Mouse (Mus musculus): Measurements from ENCODE around the gene Gng10. TPM values are rescaled to one million over a fixed set of nuclear protein-coding genes. Genes with fewer than 3 reads are reported as not detected.

The Gng10 gene
- polyA plus RNA-seq (2015; fragmentation: Nextera tagmentation; extraction: Ambion mirVana), result 180 and 198 TPM in 2 replicates

DNA sequence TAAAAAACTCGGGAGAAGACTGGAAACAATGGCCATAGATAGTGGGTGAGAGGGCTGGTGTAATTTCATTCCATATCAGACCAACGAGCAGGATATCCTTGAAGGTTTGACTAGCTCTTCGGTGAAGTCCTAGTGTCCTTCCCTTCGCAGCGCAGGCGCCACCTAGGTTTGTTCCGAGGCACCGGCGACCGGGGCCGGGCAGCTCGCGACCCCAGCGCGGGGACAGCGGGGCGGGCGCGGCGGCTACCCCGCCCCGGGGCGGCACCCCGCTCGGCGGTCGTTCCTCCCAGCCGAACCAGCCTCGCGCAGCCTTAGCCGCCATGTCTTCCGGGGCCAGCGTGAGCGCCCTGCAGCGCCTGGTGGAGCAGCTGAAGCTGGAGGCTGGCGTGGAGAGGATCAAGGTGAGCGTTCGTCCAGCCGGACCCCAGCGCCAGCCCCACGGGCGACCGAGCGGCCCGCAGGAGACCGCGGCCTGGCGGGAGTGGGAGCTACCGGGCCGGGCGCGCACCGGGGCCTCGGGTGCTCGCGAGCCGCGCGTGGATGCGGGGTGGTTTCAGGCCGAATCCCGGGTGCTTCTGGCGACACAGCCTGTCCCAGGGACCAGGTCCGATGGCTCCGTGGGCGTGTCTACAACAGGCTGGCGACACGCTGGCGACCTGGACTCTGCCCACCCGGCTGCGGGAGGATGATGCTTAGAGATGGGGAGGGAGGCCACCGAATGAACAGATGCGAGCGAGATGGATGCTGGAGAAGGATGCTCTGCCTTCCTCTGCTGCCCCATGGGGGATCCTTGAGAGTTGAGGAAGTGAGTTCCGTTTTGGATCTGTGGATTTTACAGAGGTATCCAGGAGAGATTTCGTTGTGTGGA is at the start of gene Gng10:
Gene Gng10, plus strand, starts transcription at position 171 of the 868 bp plus-strand sequence.
- Histone ChIP-seq H3K27ac (replicated peaks) (peak within 1 kb of the TSS; percentile 93), H3K4me1 (peaks cover 17% of the 10 kb centered on the region), H3K4me3 (replicated peaks) (peak within 1 kb of the TSS; percentile 66), H3K4me2 (peak within 1 kb of the TSS; percentile 66), H3K9ac (replicated peaks) (peak within 1 kb of the TSS; percentile 83), H3K36me3 (peaks cover 15% of the 10 kb centered on the region), H3K9me3 (replicated peaks) (no peaks in the 10 kb centered on the region), H3K27me3 (replicated peaks) (no peaks in the 10 kb centered on the region)
- peak; percentile 92 for ATAC-seq (ENCODE audit: low FRiP score)
- 11% methylated on average over 76 of the region's 76 CpGs for WGBS

DNA sequence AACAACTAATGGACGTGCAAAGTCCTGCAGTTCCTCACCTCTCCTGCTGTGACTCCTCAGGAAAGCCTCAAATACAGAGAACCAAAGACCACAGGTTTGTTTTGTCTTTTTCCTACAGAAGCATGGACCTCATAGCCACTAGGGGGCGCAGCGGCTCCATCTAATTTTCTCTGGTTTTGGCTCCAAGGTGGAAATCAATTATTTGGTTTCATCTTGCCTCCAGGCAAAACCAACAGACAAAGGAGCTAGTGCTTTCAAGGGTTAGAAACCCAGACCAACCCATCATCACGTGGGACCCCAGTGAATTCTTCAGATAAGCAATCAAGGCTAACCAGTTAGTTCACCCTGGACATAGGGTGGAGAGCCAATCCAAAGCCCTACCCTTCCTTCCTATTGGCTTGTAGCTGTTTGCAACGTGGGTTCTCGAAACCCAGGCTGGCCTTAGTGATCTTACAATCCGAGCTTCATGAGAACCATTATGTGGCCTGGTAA is 49.7 kb upstream of the Gng10 start:
- ATAC-seq (ENCODE audit: low FRiP score), result no peak
- H3K9ac ChIP-seq (replicated peaks), result no peak overlapping the region

DNA sequence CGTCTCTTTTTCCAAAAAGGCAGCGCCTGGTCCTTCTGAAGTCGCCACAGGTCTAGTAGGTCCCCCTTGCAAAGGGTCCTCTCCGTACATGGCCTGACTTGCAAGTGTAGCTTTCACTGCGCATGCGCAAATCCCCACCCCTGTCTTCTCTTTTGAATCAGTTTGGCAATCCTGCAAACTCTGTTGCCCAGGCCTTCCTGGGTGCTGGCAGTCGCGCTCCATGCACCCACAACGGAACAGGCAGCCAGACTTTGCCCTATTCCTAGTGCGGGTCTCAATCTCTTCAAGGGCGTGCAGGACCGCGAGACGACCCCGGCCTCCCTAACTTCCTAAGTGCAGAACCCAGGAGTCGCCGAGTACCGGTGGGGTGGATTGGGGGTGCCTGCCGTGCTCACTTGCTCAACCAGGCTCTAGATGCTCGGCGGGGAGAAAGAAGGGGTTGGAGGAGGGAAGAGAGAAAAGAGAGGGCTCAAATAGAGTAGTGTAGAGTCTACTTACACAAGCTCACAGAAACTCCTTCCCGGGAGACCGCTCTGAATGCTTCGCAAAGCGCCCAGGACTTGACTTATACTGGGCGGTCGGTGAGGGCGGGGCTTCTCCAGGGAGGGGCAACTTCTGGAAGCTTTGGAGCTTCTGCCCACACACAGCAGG is 48.2 kb upstream of the Gng10 start, which contains the start of gene Ptgr1:
Gene Ptgr1, minus strand, starts transcription at position 580 of the 651 bp plus-strand sequence.
- under 1% methylated on average over 28 of the region's 28 CpGs for WGBS
- H3K4me1 ChIP-seq, result peaks cover 15% of the 10 kb centered on the region
- H3K9me3 ChIP-seq (replicated peaks), result no peaks in the 10 kb centered on the region
- H3K9ac ChIP-seq (replicated peaks), result peak within 1 kb of the TSS; percentile 50
- H3K36me3 ChIP-seq, result no peaks in the 10 kb centered on the region
- peak within 1 kb of the TSS; percentile 51 for H3K4me3 ChIP-seq (replicated peaks)
- no peaks in the 10 kb centered on the region for H3K27me3 ChIP-seq (replicated peaks)
- peak within 1 kb of the TSS; percentile 56 for H3K27ac ChIP-seq (replicated peaks)
- peak; percentile 73 for ATAC-seq (ENCODE audit: low FRiP score)
- H3K4me2 ChIP-seq, result peak within 1 kb of the TSS; percentile 97

More for the DNA sequence above, 49.7 kb upstream of the Gng10 start:
- Histone ChIP-seq H3K4me1 (peaks cover 15% of the 10 kb centered on the region), H3K4me3 (replicated peaks) (no peak overlapping the region), H3K4me2 (no peak overlapping the region), H3K9me3 (replicated peaks) (no peaks in the 10 kb centered on the region), H3K27ac (replicated peaks) (no peak overlapping the region), H3K36me3 (no peaks in the 10 kb centered on the region), H3K27me3 (replicated peaks) (no peaks in the 10 kb centered on the region)
- 24% methylated on average over 7 of the region's 7 CpGs for WGBS

DNA sequence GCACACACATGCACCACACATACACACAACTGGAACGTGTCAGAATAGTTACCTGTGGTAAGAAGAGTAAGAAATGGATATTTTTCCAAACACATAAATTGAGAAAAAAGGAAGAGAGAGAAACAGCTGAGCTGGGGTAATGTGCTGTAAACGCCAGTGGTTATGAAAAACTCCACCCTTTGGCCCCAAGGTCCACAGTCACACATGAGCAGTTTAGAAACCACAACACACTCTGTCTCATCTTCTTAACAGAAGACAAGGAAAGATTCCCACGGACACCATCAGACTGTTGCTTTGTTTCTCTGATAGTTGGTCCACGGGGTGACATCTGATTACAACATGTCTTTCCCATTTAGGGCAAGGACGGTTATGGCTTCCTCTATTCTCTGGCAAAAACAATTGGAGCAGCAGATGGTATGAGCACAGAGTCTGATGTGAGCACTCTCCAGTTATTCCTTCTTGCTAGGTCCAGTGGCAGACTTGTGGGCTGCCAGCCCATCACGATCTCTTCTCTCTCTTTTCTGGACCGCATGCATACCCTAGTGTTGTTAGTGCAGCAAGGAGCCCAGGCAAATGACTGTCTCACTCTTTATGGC is 45.5 kb upstream of the Gng10 start:
- 77% methylated on average over 7 of the region's 7 CpGs for WGBS
- no peak for ATAC-seq (ENCODE audit: low FRiP score)
- H3K27ac ChIP-seq (replicated peaks), result no peak overlapping the region

DNA sequence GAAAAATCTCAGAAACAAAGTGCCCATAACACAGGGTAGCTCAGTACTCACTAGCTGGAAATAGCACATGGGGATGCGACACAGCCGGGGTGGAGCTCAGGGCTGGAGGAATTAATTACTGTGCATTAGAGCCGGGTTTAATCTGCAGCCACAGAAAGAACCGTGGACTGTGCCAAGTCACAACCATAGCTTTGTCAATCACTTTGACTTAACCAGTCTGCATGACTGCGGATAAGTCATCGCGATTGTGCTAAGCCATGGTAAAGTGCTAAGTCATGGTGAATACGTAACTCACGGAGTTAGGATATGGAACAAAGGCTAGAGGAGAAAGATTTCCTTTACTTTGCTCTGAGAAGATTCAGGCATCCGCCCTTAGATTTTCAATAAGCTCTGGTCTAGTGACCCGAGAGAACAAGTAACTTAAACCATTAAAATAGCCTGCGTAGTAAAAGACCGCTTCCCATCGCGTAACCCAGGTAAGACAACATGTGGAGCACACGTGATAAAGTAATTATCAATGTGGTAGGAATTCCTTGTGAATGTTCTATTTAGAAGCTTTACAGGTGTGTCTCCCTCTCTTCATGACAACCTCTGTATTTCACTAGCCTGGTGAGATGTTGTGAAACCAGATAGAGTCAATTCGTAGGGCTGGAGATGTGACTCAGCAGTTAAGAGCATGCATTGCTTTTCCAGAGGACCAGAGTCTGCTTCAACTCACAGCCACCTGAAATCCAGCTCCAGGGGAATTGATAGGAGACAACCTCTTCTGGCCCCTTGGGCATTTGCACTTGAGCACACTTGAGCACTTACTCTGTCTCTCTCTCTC is 44.1 kb upstream of the Gng10 start:
- no peak for ATAC-seq (ENCODE audit: low FRiP score)
- H3K36me3 ChIP-seq, result no peaks in the 10 kb centered on the region
- no peak overlapping the region for H3K9ac ChIP-seq (replicated peaks)
- no peaks in the 10 kb centered on the region for H3K27me3 ChIP-seq (replicated peaks)
- peaks cover 15% of the 10 kb centered on the region for H3K4me1 ChIP-seq
- no peak overlapping the region for H3K4me2 ChIP-seq
- H3K4me3 ChIP-seq (replicated peaks), result no peak overlapping the region
- no peak overlapping the region for H3K27ac ChIP-seq (replicated peaks)
- H3K9me3 ChIP-seq (replicated peaks), result no peaks in the 10 kb centered on the region
- 87% methylated on average over 17 of the region's 17 CpGs for WGBS

More for the DNA sequence above, 45.5 kb upstream of the Gng10 start:
- Histone ChIP-seq H3K4me2 (no peak overlapping the region), H3K9ac (replicated peaks) (no peak overlapping the region), H3K4me1 (peaks cover 15% of the 10 kb centered on the region), H3K9me3 (replicated peaks) (no peaks in the 10 kb centered on the region), H3K4me3 (replicated peaks) (no peak overlapping the region), H3K36me3 (no peaks in the 10 kb centered on the region), H3K27me3 (replicated peaks) (no peaks in the 10 kb centered on the region)

DNA sequence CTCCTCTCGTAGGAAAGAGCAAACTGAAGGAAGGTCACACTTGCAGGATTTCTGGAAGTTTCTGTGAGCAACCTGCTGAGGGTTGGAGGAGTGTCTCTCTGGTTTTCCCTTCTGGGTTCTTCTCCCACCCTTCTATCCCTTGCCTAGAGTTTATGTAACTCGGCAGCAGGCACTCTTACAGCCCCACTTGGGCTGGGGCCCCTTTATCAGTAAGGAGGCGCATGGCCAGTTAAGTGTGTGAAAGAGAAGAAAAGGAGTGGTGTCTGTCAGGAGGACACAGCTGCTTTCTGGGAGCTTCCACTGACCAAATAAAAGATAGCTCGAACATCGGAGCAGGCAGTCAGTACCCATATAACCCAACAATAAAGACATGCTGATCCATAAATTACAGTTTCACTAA is 42.7 kb upstream of the Gng10 start:
- WGBS, result 75% methylated on average over 5 of the region's 5 CpGs
- H3K9ac ChIP-seq (replicated peaks), result no peak overlapping the region
- no peak overlapping the region for H3K4me2 ChIP-seq
- ATAC-seq (ENCODE audit: low FRiP score), result no peak
- no peaks in the 10 kb centered on the region for H3K27me3 ChIP-seq (replicated peaks)
- H3K9me3 ChIP-seq (replicated peaks), result no peaks in the 10 kb centered on the region
- H3K27ac ChIP-seq (replicated peaks), result no peak overlapping the region
- H3K4me1 ChIP-seq, result peaks cover 4% of the 10 kb centered on the region; the same call in 1 of the 2 replicates
- no peaks in the 10 kb centered on the region for H3K36me3 ChIP-seq
- no peak overlapping the region for H3K4me3 ChIP-seq (replicated peaks)

DNA sequence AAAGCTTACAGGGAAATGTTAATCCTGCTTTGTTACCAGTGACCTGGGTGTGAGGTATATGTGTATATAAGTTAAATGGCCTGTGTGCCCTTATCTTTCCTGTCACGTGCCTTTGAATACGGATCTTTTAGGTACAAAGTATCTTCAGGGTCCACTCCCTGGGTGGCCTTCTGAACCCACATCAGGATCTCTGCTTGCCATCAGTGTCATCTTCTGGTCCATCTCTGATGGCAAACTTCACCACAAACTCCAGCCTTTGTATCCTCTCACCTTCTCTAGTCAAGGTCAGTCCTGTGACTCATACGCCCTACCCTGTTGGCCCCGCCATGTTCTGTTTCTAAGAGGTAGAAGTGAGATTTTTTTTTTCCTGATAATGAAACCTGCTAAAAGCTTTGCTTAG is 40.1 kb upstream of the Gng10 start, which contains the start of gene Dnajc25:
Gene Dnajc25, plus strand, starts transcription at position 301 of the 400 bp plus-strand sequence.
- no peaks in the 10 kb centered on the region for H3K9me3 ChIP-seq (replicated peaks)
- WGBS, result 93% methylated on average over 4 of the region's 4 CpGs
- H3K4me1 ChIP-seq, result no peaks in the 10 kb centered on the region
- ATAC-seq (ENCODE audit: low FRiP score), result no peak
- no peaks in the 10 kb centered on the region for H3K36me3 ChIP-seq
- H3K9ac ChIP-seq (replicated peaks), result no peak within 1 kb of the TSS
- H3K27ac ChIP-seq (replicated peaks), result no peak within 1 kb of the TSS
- H3K27me3 ChIP-seq (replicated peaks), result no peaks in the 10 kb centered on the region
- H3K4me3 ChIP-seq (replicated peaks), result no peak within 1 kb of the TSS
- no peak within 1 kb of the TSS for H3K4me2 ChIP-seq

DNA sequence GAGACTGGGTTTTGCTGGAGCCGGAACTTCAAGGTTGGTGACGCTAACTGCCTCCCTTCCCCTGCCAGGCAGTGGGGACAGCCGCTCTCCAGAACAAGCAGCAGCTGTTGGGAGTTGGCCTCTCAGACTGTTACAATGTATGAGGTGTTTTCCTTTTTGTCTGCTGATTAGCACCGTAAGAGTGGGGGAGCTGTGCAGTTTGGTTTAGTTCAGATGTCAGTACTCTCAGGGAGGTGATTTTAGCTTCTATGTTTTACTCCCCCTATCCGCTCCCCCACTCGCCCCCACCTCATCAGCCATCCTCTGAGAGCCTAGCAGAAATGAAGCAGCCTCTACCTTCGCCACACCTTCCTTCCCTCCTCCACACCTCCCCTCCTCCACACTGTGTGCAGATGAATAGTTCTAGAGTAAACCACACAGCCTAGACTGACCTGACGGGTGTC is 39.6 kb upstream of the Gng10 start:
- H3K4me3 ChIP-seq (replicated peaks), result no peak overlapping the region
- 77% methylated on average over 8 of the region's 8 CpGs for WGBS
- no peak overlapping the region for H3K27ac ChIP-seq (replicated peaks)
- no peaks in the 10 kb centered on the region for H3K27me3 ChIP-seq (replicated peaks)
- no peak overlapping the region for H3K9ac ChIP-seq (replicated peaks)
- no peak overlapping the region for H3K4me2 ChIP-seq
- ATAC-seq (ENCODE audit: low FRiP score), result no peak
- no peaks in the 10 kb centered on the region for H3K9me3 ChIP-seq (replicated peaks)
- H3K36me3 ChIP-seq, result no peaks in the 10 kb centered on the region
- H3K4me1 ChIP-seq, result no peaks in the 10 kb centered on the region

DNA sequence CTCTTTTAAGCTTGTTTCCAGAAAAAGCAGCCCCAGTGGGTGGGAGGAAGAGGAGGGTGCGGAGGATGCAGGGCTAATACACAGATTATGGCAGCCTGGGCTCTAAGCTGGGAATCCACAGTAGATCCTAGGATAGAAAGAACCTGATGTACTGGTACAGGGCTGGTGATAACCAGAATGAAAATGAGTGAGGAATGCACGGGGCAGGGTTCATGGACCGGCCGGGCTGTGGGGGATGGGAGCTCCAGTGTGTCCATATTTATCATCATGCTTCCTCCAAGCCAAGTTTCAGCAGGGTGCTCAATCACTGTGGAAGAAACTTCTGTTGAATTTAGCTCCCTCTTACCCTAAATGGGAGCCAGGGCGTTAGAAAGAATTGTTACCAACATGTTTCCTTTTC is 37.8 kb upstream of the Gng10 start:
- Histone ChIP-seq H3K4me1 (no peaks in the 10 kb centered on the region), H3K27ac (replicated peaks) (no peak overlapping the region), H3K27me3 (replicated peaks) (no peaks in the 10 kb centered on the region), H3K36me3 (no peaks in the 10 kb centered on the region), H3K4me2 (no peak overlapping the region), H3K9me3 (replicated peaks) (no peaks in the 10 kb centered on the region), H3K4me3 (replicated peaks) (no peak overlapping the region), H3K9ac (replicated peaks) (no peak overlapping the region)
- WGBS, result 70% methylated on average over 5 of the region's 5 CpGs
- no peak for ATAC-seq (ENCODE audit: low FRiP score)

DNA sequence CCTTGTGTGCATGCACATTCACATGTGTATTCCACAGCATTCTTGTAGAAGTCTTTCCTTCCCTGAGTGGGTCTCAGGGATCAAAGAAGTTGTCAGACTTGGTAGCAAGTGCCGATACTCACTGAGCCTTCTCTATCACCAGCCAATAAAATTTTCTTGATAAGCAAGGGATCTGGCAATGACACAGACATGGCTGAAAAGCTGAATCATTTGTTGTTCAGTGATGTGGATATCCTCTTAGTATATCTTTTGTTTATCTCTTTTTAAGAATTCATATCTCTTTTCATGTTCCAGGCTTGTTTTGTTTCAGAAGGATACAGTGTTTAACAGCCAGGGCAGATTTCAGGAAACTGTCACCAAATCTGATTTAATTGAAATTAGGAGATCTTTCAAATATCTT is 36.2 kb upstream of the Gng10 start:
- Histone ChIP-seq H3K4me1 (peaks cover 6% of the 10 kb centered on the region), H3K36me3 (no peaks in the 10 kb centered on the region), H3K4me2 (no peak overlapping the region), H3K9me3 (replicated peaks) (no peaks in the 10 kb centered on the region), H3K4me3 (replicated peaks) (no peak overlapping the region), H3K27ac (replicated peaks) (no peak overlapping the region), H3K27me3 (replicated peaks) (no peaks in the 10 kb centered on the region), H3K9ac (replicated peaks) (no peak overlapping the region)
- no peak for ATAC-seq (ENCODE audit: low FRiP score)
- WGBS, result 92% methylated on average over 1 of the region's 1 CpGs

DNA sequence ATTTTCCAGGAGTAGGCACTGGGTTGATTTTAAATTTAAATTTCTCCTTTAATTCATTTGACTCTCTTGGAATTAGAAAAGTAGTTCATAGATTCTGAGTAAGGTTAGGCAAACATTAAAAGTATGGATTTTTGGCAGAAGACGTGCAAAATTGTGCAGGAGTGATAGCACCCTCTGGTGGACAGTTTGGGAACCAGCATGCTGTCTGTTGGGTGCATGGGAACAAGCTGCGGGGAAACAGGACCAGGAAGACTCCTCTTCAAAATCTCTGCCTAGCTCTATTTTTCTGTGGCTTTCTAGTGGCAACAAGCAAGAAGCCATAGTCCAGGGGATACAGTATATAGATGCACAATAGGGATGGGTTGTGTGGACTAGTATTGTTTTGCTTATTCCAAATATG is 35.2 kb upstream of the Gng10 start:
- Histone ChIP-seq H3K27me3 (replicated peaks) (no peaks in the 10 kb centered on the region), H3K9me3 (replicated peaks) (no peaks in the 10 kb centered on the region), H3K9ac (replicated peaks) (no peak overlapping the region), H3K4me2 (no peak overlapping the region), H3K27ac (replicated peaks) (no peak overlapping the region), H3K4me3 (replicated peaks) (no peak overlapping the region), H3K36me3 (no peaks in the 10 kb centered on the region), H3K4me1 (peaks cover 16% of the 10 kb centered on the region)
- 8% methylated on average over 2 of the region's 2 CpGs for WGBS
- no peak for ATAC-seq (ENCODE audit: low FRiP score)

Measured in neural tube, embryonic 15.5 days (tissue).